In the genomic region with DNA sequence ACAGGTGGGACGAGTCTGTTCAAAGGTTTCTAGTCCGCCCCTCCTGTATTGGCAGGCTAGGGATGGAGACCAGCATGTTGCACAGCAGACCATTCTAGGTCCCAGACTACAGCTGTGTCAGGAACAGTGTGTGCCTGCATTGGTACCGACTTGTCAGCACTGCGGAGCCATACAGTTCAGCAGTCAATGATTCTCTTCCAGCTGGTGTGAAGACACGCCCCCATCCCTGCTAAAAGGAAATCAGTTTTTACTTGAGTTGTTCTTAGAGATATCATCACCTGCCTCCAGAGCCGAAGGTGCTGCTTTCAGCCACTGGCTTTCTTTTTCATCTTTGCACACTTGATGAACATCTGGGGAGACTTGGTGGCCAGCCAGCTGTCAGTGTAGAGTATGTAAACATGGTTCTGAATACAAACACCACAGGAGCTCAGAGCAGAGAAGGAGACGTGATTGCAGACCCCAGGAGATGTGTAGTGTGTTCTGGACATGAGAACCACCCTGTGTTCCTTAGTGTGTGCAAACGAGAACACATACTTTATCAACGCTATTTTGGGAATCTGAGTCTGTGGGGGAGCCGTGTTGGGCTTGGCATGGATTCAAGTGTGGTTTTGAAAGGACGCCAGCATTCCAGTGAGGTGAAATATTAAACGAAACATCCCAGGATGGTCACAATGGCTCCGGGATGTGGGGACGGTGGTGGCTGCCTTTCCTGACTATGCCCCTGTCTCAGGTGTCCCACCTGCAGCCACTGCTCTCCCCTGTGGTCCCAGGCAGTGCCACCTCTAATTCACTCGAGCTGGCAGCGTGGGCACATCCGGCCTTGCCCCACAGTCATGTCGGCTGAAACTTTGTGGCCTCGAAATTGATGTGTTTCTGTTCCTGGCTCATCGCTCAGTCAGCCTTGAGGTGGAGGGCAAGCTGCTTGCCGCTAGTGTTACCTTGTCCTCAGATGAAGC, we compare ENCODE assay signal across 7 mouse cellular contexts. TPM values are rescaled to one million over a fixed set of nuclear protein-coding genes. Genes with fewer than 3 reads are reported as not detected.
DNase-seq lines count a peak whose midpoint lies in the region; ATAC-seq and TF ChIP-seq lines count a peak whose summit lies in the region.

No protein-coding gene starts in this region.

- no peaks in the 10 kb centered on the region for H3K9me3 ChIP-seq in intestine, embryonic 15.5 days
- no peaks in the 10 kb centered on the region for H3K9me3 ChIP-seq in lung, postnatal 0 days (ENCODE audit: low read length)

- H3K27me3 ChIP-seq in intestine, embryonic 15.5 days (replicated peaks): no peaks in the 10 kb centered on the region
- H3K27me3 ChIP-seq in lung, postnatal 0 days (replicated peaks; ENCODE audit: insufficient read depth, low read length): no peaks in the 10 kb centered on the region

- H3K36me3 ChIP-seq in intestine, embryonic 15.5 days: peaks cover 23% of the 10 kb centered on the region; the same call in 1 of the 2 replicates
- peaks cover 7% of the 10 kb centered on the region for H3K36me3 ChIP-seq in lung, postnatal 0 days (ENCODE audit: insufficient read depth, low read length)

- H3K27ac ChIP-seq in intestine, embryonic 15.5 days: no peak overlapping the region
- H3K27ac ChIP-seq in lung, postnatal 0 days (ENCODE audit: low read length): peak overlapping the region; percentile 52

- TF ChIP-seq CTCF in lung, postnatal 0 days (IDR thresholded peaks at IDR 0.05): no peak

- 54% methylated on average over 21 of the region's 21 CpGs for WGBS in intestine, embryonic 15.5 days
- 26% methylated on average over 21 of the region's 21 CpGs for WGBS in lung, postnatal 0 days

- peak; percentile 88 for TF ChIP-seq EP300 in lung, postnatal 0 days (IDR thresholded peaks at IDR 0.05)

- DNase-seq in Muller cell, postnatal 12 days (ENCODE audit: inconsistent ontology term): peak; percentile 56
- peak; percentile 79 for DNase-seq in adrenal gland, postnatal 14 days
- DNase-seq in lung, postnatal 0 days (ENCODE audit: low spot score): peak; percentile 79
- no peak for DNase-seq in gastrocnemius, postnatal 25 days
- DNase-seq in layer of hippocampus, postnatal 14 days (ENCODE audit: low spot score in 2 of 2): no peak
- DNase-seq in right cerebral cortex, postnatal 25 days: no peak

- 0 out of 2 replicates have a peak overlapping the region, but pooled peaks have one; percentile 11 for H3K4me2 ChIP-seq in intestine, embryonic 15.5 days (replicated peaks)
- 0 out of 2 replicates have a peak overlapping the region, but pooled peaks have one; percentile 20 for H3K4me2 ChIP-seq in lung, postnatal 0 days (replicated peaks; ENCODE audit: low read depth, low read length)

- peak; percentile 55 for ATAC-seq in intestine, embryonic 15.5 days
- ATAC-seq in lung, postnatal 0 days: peak; percentile 87

- no peak overlapping the region for H3K9ac ChIP-seq in intestine, embryonic 15.5 days
- H3K9ac ChIP-seq in lung, postnatal 0 days (replicated peaks; ENCODE audit: low read depth): no peak overlapping the region

- peaks cover 11% of the 10 kb centered on the region for H3K4me1 ChIP-seq in intestine, embryonic 15.5 days (replicated peaks)
- H3K4me1 ChIP-seq in lung, postnatal 0 days (ENCODE audit: insufficient read depth, low read depth, low read length): peaks cover 8% of the 10 kb centered on the region; the same call in 1 of the 2 replicates

- H3K4me3 ChIP-seq in intestine, embryonic 15.5 days (replicated peaks): no peak overlapping the region
- H3K4me3 ChIP-seq in lung, postnatal 0 days (ENCODE audit: low read depth, low read length): no peak overlapping the region

RNA-seq across cellular contexts. Expression of a gene that starts 16.4 kb away (rescaled TPM):
- total RNA-seq in adrenal gland, postnatal 14 days (2021): 33.7 and 37.4 TPM in 2 replicates
- polyA plus RNA-seq in intestine, embryonic 15.5 days (2015; fragmentation: Nextera tagmentation; extraction: Ambion mirVana): 16.5 TPM in 2 replicates
- polyA plus RNA-seq in lung, postnatal 0 days (2015; fragmentation: Nextera tagmentation; extraction: Ambion mirVana): 8.8 and 10.6 TPM in 2 replicates
- 10 to 100 TPM; 16.4 to 17.1 TPM for total RNA-seq in gastrocnemius, postnatal 25 days (2021)
- total RNA-seq in layer of hippocampus, postnatal 14 days (2021): 10 to 100 TPM; 47.4 to 50.8 TPM

Comparison
In these comparisons a context has a peak if more than half of its experiments do, and no peak if none do; other contexts are left out.
1. DNase-seq: peak in Muller cell, postnatal 12 days (single experiment), adrenal gland, postnatal 14 days (single experiment) and lung, postnatal 0 days (single experiment); none in gastrocnemius, postnatal 25 days (single experiment), layer of hippocampus, postnatal 14 days (0 of 2) and right cerebral cortex, postnatal 25 days (single experiment).